Mouse (Mus musculus): ENCODE data around the gene Atrip.

Gene Atrip

DNA sequence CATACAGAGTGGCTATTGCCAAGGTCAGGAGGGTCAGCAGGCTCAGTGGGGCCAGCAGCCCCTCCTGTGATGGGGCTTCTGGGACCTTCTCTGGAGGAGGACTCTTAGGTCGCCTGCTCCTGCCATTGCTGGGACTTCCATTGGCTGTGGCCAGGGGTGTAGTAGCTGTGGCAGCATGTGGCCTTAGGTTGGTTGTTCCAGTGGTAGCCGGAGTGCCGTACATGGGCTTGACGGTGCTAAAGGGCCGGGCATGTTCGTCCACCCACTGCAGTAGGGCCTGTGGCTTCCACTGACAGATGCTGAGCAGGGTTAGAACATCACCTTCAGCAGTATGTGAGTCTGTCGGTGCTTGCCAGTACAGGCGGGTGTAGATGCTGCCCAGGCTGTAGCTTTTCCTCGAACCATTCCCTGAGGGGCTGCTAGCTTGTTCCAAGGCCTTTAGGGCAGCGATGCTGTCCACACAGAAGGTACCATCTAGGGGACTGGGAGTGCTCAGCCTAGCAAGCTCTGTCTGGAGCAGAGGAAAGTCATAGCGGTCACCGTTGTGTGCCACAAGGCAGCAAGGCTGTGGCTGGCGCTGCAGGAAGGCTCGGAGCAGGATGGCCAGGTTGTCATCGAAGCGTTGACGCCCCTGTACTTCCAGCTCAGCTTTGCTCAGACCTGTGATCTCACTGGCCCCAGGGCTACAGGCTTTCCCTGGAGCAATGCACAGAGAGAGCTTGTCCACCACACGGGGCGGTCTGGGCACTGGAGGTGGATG is 15.7 kb downstream of the Atrip start:
- DNase-seq (ENCODE audit: low read depth in 1 of 2, low spot score in 2 of 2) = no peak

DNA sequence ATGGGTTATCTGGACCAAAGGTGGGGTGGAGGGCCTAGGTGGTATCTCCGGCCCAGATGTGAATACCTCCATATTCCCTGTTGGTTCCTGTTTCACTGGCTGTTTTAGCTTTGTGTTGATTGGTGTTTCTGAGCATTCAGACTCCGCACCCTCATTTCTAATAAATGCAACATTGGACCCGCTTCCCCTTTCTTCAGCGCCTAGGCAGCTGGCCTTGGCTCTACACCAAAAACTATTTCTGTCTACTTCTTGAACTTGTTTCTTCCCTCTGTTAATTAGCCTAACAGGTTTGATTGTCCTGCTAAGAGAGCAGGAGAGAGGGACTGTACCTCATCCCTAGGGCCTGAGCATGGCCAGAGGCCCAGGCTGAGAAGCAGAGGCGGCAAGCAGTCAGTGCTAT is 16.4 kb downstream of the Atrip start:
- peak; percentile 34 to 36 for DNase-seq (ENCODE audit: low read depth in 1 of 2, low spot score in 2 of 2)

DNA sequence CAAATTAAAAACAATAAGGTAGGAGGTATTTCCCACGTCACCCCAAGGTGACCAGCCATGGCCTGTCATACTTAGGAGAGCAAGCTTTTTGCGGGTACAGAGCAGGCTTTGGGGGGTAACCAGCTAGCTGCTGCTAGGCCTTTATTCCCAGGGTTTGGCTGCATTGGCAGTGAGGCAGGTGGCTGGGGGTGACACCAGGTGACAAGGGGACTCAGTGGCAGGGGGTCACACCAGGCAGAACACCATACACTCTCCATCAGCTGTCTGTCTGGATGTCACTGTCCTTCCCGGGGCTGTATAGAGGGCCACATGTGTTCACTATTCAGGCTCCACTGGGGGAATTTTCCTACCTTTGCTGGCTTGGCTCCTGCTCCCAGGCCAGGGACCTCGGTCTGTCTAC is 17.0 kb downstream of the Atrip start:
- no peak for DNase-seq (ENCODE audit: low read depth in 1 of 2, low spot score in 2 of 2)

DNA sequence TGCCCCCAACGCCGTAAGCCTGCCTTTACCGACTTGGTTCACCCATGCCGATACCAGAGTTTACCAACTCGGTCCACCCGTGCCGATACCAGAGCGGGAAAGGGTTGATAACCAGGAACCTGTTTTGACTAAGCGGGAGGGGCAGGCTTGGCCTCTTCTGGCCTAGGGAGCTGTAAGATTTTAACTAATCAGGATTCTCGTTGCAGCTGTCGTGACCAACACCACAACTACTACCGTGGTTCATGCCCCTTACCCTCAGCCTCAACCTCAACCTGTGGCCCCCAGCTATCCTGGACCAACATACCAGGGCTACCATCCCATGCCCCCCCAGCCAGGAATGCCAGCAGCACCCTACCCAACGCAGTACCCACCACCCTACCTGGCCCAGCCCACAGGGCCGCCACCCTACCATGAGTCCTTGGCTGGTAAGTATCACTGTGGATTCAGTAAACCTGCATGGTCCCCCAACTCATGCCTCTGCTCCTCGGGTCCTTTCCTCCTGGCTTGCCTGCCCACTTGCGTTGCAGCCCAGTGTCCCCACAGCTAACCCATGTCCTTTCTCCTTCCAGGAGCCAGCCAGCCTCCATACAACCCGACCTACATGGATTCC is 17.7 kb downstream of the Atrip start:
- DNase-seq (ENCODE audit: low read depth in 1 of 2, low spot score in 2 of 2) = no peak

DNA sequence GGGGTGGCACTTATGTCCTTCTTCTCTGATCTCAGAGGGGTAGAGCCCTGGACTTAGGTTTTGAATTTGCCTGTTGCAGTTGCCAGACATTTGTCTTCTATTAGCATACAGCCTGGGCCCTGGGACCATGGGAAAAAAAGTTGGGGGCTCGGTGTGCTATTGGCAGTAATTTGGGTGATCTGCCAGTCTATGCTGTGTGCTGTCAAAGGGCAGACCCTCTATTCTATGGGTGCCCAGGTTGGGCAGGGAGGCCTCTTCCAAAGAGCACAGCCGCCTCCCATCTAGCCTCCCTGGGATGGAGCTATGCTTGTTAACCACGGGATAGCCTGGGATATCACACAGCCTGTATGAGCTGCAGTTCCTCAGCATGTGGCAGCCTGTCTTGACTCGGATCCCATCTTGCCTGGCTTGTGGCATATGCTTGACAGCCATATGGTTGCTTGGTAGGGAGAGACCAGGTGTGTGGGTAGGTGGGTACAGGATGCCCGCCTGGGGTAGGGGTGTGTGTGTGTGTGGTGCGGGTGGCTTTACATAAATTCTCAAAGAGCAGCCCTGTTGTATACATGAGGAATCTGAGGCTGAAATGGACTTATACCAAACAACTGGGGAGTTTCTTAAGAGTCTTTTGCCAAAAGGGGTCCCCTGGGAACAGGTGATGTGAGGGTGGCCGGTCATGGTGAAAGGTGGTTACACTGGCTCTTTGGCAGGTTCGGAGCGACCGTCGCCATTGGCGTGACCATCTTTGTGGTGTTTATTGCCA is 18.5 kb downstream of the Atrip start:
- DNase-seq (ENCODE audit: low read depth in 1 of 2, low spot score in 2 of 2) = no peak

DNA sequence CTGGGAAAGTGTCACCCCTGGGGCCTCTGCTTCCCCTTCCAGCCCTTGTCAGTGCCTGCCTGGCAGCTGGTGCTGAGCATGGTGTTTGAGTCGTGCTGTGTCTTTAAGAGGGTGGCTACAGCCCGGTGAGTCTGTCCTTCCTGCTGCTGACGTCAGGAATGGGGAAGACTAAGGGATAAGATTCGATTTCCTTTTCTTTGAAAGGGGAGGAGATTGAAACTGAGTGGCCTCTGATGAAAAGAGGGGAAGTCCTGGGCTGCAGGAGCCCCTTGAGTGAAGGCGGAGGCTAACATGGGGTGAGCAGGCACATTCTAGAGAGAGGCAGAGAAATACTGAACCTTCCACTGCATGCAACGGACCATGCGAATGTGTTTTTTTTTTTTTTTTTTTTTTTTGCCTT is 19.2 kb downstream of the Atrip start:
- DNase-seq (ENCODE audit: low read depth in 1 of 2, low spot score in 2 of 2) = peak; percentile 72 to 75

DNA sequence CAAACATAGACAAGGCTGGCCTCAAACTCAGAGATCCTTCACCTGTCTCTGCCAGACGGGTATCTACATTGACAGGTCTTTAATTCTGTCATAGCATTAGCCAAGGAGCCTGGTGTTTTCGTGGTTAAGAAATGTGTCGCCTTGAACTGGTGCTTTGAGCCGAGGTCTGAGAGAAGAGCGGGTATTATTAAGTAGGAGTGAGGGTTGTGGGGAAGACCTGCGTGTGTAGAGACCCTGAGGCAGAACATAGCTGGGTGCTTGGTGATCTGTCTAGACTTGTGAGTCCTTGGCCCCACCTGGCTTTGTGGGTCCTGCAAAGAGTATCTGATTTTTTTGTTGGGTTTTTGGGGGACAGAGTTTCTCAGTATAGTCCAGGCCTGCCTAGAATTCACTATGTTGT is 20.1 kb downstream of the Atrip start:
- DNase-seq (ENCODE audit: low read depth in 1 of 2, low spot score in 2 of 2) = no peak

DNA sequence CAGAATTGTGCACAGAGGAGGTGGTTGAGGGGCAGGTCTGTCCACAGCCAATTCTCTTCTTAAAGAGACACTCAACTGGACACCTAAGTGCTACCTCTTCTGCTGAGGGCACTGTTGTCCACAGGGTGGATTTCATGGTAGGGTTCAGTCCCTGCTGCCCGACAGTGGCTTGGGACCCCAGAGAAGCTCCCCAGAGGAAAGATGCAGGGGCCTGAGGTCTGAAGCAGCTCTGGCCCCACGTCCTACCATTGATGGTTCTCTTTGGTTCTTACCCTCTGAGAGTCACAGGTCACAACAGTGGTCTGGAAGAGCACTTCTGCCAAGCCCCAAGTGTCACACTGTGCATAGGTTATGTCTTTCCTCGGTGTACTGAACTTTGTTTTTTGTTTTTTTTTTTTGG is 20.6 kb downstream of the Atrip start:
- no peak for DNase-seq (ENCODE audit: low read depth in 1 of 2, low spot score in 2 of 2)

DNA sequence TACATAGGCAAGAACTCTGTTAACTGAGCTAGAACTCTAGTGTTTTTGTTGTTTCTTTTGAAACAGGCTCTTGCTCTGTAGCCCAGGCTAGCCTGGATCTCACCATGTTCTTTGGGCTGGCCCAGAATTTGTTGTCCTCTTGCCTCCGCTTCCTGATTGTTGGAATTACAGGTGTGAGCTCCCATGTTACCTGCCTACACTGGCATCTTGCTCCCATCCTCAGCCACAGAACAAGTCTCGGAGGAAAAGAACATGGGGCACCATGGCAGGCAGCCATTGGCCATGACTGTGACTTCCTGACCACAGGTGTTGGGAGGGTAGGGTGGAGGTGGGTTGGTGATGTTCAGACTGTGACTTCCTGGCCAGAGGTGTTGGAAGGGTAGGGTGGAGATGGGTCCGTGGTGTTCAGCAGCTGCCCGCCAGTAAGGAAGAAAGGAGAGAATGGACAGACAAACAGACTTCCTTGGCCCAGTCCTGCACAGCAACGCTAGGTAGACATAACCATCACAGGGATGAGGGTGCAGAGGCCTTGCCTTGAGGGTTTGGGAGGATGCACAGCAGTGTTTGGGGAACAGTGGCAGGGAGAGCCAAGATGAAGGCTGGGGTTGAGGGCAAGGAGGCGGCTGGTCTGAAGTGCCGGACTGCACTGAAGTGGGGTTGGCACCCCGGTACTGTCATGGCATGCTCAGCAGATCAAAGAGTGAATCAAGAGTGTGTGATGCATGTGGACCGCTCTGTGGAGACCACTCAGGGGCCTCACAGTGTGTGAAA is 21.2 kb downstream of the Atrip start:
- no peak for DNase-seq (ENCODE audit: low read depth in 1 of 2, low spot score in 2 of 2)

DNA sequence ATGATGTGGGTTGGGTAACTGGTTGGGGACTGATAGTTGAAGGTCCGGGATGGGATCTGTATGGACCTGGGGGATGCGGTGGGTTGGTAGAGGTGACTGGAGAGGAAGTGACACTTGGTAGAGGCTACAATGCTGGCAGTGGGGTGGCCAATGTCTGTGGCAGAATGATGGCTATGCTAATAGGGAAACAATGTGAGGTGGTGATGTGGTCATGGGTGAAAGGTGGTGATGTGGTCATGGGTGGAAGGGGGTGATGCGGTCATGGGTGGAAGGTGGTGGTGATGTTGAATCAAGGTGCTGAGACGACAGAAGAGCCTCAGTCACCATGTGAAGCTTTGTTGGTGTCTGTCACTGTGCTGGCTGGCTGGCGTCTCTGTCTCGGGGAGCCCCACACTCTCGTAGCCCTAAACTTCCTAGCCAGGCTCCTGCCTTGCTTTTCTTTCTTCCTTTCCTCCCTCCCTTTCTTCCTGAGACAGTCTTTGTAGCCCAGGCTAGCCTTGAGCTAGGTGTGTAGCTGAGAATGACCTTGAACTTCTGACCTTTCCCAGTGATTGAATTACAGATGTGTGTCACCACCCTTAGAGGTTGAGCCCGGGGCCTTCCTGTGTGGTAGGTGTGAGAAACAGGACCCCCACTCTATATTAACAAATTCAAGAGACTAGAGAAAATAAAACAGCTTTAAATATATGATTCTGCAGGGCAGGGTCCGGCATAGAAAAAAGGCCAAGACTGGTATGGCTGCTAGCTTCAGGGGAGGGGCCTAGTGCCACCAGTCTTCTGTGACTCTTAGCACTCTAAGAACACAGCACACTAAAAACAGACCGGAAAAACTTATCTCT is 22.1 kb downstream of the Atrip start:
- DNase-seq (ENCODE audit: low read depth in 1 of 2, low spot score in 2 of 2) = no peak

DNA sequence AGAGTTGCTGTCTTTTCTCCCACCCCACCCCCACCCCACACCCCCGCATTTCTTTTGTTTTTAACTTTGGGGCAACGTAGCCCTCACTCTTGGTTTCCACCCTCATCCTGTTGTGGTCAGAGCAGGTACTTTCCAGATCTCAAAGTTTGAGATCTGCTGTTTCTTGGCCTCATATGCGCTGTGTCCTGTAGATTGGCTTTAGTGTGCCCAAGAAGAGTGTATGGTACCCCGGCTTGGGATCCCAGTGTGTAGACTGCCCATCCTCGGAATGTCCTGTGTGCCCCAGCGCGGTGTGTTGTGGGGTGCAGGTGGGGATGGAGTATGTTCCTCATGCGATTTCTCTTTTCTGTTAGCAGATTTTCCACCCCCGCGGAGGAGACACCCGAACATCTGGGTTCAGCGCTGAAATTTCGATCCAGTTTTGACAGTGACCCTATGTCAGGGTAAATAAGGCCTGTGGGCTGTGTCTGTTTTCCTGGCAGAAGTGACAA is 22.9 kb downstream of the Atrip start:
- no peak for DNase-seq (ENCODE audit: low read depth in 1 of 2, low spot score in 2 of 2)

DNA sequence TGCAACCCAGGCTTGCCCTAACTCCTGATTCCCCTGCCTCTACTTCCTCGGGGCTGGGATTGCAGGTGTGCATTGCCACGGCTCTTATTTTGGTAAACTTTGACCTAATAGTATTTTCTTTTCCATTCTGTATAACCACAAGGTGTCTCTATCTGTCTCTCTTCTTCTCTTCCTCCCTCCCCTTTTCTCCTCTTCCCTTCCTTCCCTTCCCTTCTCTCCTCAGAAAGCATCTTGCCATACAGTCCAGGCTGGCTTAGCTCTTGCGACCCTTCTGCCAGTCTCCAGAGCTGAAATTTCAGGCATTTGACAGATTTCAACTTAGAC is 23.3 kb downstream of the Atrip start:
- no peak for DNase-seq (ENCODE audit: low read depth in 1 of 2, low spot score in 2 of 2)

DNA sequence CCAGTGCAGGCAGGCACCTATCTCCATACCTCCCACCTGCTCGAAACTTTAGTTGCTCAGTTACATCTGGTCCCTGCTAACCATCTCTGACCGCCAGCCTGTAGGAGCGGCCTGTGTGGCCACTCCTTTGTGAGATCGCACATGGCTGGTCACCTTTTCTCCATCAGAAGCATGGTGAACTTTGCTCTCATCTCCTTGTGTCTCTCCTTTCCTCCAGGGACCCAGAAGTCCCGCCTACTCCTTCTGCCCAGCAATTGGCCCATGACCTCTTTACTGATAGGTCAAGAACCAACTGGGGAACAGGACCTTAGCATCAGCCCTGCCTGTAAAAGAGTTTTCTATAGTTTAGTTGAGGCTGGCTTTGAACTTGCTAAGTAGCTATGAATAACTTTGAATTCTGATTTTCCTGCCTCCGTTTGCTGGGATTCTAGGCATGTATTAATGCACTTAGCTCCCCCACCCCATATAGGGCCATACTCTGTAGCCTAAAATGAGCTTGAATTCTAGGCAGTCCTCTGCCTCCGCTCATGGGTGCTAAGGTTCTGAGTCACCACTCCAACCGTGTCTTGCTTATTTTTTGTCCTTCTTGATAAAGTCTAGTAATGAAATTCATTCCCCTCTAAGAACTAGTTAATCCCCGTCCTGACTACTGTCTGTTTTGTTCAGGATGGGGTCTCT is 23.8 kb downstream of the Atrip start:
- DNase-seq (ENCODE audit: low read depth in 1 of 2, low spot score in 2 of 2) = no peak

DNA sequence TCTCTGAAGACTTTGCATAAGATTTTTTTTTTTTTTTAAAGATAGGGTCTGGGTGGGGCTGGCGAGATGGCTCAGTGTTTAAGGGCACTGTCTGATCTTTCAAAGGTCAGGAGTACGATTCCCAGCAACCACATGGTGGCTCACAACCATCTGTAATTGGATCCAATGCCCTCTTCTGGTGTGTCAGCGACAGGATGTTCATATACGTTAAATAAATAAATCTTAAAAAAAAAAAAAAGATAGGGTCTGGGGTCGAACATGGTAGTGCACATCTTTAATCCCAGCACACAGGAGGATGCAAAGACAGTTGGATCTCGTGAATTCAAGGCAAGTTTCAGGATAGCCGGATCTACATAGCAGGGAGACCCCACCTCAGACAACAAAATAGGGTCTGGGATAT is 24.6 kb downstream of the Atrip start:
- no peak for DNase-seq (ENCODE audit: low read depth in 1 of 2, low spot score in 2 of 2)

DNA sequence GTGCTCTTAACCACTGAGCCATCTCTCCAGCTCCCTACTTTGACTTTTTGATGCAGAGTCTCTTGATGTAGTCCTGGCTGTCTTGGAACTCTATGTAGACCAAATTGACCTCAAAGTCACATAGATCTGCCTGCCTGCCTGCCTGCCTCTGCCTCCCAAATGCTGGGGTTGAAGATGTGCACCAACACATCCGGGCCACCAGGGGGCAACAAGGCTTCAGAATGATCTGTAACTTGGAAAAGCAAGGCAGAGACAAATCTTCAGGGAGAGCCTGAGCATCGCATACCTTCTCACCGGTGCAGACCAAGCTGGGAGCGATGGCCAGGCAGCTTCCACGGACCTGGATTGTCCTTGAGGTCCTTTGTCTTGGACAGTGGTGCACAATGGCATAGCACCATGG is 27.6 kb downstream of the Atrip start:
- DNase-seq (ENCODE audit: low read depth in 1 of 2, low spot score in 2 of 2) = peak in 1 of 2 experiments; percentile 70

DNA sequence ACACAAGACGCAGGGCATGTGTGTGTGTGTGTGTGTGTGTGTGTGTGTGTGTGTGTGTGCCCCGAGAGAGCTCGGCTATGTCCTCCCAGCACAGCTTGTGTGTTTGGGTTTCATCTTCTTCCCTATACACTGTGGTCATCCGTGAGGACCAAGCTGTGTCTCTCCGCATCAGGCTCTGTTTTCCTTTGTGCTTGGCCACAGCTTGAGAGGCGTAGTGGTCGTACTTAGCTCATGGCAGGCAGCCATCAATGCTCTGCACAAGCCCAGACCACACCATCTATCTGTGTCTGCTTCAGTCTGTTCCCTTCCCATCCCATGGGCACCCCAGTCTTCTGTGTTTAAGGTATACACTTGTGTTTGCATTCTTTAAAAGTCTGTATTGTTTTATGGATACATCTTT is 32.6 kb downstream of the Atrip start:
- DNase-seq (ENCODE audit: low read depth in 1 of 2, low spot score in 2 of 2) = no peak

DNA sequence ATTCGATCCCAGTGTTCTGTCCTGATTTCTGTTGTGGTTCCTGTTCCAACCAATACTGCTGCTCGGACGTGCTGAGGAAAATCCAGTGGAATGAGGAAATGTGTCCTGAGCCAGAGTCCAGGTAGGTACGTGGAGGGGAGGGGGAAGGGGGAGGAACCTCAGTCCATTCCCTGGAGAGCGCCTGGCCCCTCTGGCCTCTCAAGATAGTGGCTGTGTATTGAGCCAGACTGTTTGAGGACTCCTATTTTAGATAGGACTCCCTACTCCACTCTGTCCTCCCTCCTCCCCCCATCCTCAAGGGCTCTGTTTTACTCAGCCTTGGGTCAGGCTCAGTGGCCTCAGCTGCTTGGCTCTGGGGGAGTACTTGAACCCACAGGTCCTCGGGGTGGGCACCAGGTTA is 33.0 kb downstream of the Atrip start:
- DNase-seq (ENCODE audit: low read depth in 1 of 2, low spot score in 2 of 2) = no peak

DNA sequence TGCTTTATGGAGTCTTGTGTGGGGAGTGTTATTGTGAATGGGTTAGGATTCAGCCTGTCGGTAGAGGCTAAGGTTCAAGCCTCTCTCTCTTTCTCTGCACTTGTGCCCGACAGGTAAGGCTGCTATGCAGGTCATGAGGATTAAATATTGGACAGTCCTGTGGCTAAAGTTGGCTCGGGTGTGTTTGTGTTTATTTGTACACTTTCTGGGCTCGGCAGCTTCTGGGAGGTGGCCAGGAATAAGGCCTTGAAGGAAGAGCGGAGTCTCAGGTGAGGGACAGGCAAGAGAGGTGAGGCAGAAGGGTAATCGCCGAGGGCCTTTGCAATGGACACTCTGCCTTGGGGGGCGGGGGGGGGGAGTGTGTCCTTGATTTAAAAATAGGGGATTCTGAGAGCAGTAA is 33.7 kb downstream of the Atrip start:
- DNase-seq (ENCODE audit: low read depth in 1 of 2, low spot score in 2 of 2) = no peak

DNA sequence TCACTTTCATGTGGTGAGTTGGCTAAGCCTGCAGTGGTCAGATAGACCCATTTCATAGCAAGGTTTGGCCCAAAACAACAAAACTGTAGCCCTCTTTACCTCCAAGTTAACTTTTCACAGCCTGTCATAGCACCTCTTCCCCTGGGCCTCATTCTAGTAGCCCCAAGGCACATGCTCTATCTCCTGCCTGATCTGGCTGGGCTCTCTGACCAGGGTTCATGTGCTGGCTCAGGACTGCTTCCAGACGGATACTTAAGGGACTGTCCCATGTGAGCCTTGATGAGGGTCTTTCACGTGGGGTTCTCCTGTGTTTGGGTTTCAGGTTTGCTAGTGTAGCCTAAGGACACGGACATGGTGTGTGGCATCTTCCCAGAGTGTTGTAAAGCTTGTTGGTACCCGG is 34.2 kb downstream of the Atrip start:
- DNase-seq (ENCODE audit: low read depth in 1 of 2, low spot score in 2 of 2) = no peak

DNA sequence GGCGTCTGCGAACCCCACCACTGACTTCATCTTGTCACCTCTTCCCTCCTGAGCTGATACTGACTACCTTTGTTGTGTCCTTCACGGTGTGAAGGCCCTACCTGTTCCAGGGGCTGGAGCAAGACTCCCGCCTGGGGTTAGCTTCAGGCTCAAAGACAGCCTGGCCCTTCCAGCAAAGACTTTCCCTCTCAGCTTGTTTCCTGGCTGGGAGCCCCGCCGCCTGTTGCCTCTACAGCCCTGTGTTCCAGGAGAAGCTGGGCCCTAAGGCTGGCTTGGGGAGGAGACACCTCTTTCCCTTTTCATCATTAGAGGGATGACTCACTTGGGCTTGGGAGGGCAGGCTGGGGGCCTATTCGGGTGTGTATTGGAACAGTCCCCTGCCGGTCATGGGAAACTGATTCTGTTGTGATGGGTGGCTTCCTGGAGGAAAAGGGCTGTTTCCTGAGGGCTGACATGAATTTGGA is 35.0 kb downstream of the Atrip start:
- DNase-seq (ENCODE audit: low read depth in 1 of 2, low spot score in 2 of 2) = no peak
